Mouse (Mus musculus) cerebellum, adult 2 months (tissue): ENCODE measurements around the gene Tamm41.

Source experiments
- CTCF ChIP-seq: fragments of 200-500 bp; IDR thresholded peaks from 2 replicates; pipeline ENCODE4 v1.5.1; 2011; ENCODE audit warnings: low read depth, mild to moderate bottlenecking, control low read depth, low read length, moderate library complexity, borderline replicate concordance; ENCODE audit not compliant: insufficient read depth
- POLR2A ChIP-seq: fragments of 200-500 bp; IDR thresholded peaks from 2 replicates; pipeline ENCODE4 v1.6.1; 2011; ENCODE audit warnings: low read length, control low read depth, borderline replicate concordance; ENCODE audit not compliant: insufficient read depth

DNA sequence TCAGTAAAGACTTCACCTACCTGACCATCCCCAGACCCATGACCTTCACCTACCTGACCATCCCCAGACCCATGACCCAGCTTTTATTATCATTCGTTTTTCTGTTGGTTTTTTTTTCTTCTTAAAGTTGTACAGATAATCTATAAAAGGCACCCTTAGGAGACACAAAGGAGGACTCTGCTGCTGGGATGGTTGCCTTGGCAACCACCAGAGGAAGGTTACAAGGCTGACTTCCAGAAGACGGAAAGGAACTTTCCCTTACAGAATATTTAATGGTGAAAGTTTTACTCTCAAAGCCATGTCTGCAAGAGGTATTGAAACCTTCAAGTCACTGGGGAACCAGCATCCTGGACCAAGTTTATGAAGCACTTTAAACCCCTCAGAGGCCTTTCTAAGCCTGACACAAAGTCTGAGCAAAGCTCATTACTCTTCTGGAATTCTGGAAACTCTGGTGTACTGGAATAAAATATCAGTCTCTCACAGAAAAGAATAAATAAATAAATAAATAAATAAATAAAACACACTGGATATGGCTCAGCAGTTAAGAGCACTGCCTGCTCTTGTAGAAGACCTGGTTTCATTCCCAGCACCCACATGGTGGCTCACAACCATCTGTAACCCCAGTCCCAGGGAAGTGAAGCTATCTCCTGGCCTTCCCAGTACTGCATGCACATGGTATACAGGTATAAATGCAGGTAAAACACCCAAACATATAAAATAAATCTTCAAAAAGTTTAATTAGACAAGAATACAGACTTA, 71.1 kb downstream of the Tamm41 start:
- TF ChIP-seq CTCF (no peak), POLR2A (no peak)
